Mouse (Mus musculus) liver, postnatal 0 days (tissue): ENCODE measurements at regions not wholly inside any gene's neighbourhood (a gene's known extent, or its start where the extent isn't known, plus 50 kb on each side); places are given as distances from the start of the nearest gene placed in this dataset.

Source experiments
- CTCF ChIP-seq: sonication (generic); IDR thresholded peaks from 2 replicates; pipeline ENCODE4 v1.5.1; 2016; ENCODE audit warnings: antibody characterized with exemption, low read depth
- EP300 ChIP-seq: IDR thresholded peaks from 2 replicates; pipeline ENCODE4 v1.6.1; 2016; ENCODE audit warnings: antibody characterized with exemption, low read depth, mild to moderate bottlenecking

DNA sequence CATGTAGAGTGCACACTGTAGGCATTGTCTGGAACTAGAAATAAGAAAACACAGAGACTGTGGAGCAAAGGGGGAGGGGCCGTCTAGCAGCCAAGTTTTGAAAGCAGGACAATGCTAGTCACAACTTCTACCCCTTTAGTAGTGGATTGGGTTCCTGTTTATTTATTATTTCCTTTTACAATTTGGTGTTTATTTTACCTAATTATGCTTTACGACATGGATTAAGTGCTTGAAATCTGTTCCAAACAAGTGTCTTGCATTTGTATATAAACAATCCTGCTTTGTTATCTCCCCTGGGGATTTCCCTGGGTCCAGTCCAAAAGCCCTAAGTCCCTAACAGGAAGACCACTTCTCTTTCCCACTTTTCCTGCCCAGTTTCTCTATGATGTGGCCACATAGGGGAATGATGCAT is 627.9 kb downstream of the Adgrl2 start:
- TF ChIP-seq CTCF (no peak), EP300 (no peak)
